Mouse (Mus musculus) small intestine, adult 2 months (tissue): Measurements from ENCODE around the gene Slc7a6os. TPM values are rescaled to one million over a fixed set of nuclear protein-coding genes. Genes with fewer than 3 reads are reported as not detected.
A peak's percentile ranks its signal among the peaks of the same experiment; 100 is the strongest.

Source experiments
- H3K27ac ChIP-seq: fragments of 200-500 bp; 2 replicates; pipeline ENCODE4 v1.5.1; 2012; ENCODE audit warnings: low read depth, low read length, control low read depth, inconsistent platforms; ENCODE audit not compliant: insufficient read depth
- H3K27me3 ChIP-seq: fragments of 200-500 bp; 2 replicates; pipeline ENCODE4 v1.6.1; 2012; ENCODE audit warnings: mild to moderate bottlenecking, moderate library complexity, low read length, inconsistent platforms; ENCODE audit not compliant: control insufficient read depth, insufficient read depth
- H3K36me3 ChIP-seq: fragments of 200-500 bp; 2 replicates; pipeline ENCODE4 v1.6.1; 2012; ENCODE audit warnings: mild to moderate bottlenecking, low read length, control low read depth, inconsistent platforms; ENCODE audit not compliant: control insufficient read depth, insufficient read depth
- H3K4me1 ChIP-seq: fragments of 200-500 bp; 2 replicates; pipeline ENCODE4 v1.6.1; 2012; ENCODE audit warnings: low read length, inconsistent platforms, mixed read lengths; ENCODE audit not compliant: control insufficient read depth, insufficient read depth, insufficient read length
- H3K4me3 ChIP-seq: fragments of 200-500 bp; 2 replicates; pipeline ENCODE4 v1.5.1; 2012; ENCODE audit warnings: low read depth, mild to moderate bottlenecking, control low read depth, inconsistent platforms, low read length, moderate library complexity
- CTCF ChIP-seq: fragments of 200-500 bp; IDR thresholded peaks from 2 replicates; pipeline ENCODE4 v1.5.1; 2012; ENCODE audit warnings: low read depth, mild to moderate bottlenecking, control low read depth, inconsistent platforms, low read length, moderate library complexity, mixed read lengths; ENCODE audit not compliant: insufficient replicate concordance, insufficient read length; ENCODE audit errors: extremely low read depth
- POLR2A ChIP-seq: fragments of 200-500 bp; IDR thresholded peaks from 2 replicates; pipeline ENCODE4 v1.6.1; 2012; ENCODE audit warnings: low read depth, mild to moderate bottlenecking, control low read depth, inconsistent platforms, low read length, moderate library complexity
- WGBS: fragments of 180-500 bp; shearing (Covaris S2); methylation state at CpG from one replicate; pipeline ENCODE4 v1.1.7; 2018; 5-methylcytosine and 5-hydroxymethylcytosine counted together
- polyA plus RNA-seq: library from polyadenylated mRNA; depleted of rRNA; stranded (reverse); fragments of >200 nt; gene quantifications from 2 replicates; pipeline ENCODE4 v1.2.3, GENCODE M21; 2012

Gene Slc7a6os
- polyA plus RNA-seq, 1 experiment, result 17.6 TPM

DNA sequence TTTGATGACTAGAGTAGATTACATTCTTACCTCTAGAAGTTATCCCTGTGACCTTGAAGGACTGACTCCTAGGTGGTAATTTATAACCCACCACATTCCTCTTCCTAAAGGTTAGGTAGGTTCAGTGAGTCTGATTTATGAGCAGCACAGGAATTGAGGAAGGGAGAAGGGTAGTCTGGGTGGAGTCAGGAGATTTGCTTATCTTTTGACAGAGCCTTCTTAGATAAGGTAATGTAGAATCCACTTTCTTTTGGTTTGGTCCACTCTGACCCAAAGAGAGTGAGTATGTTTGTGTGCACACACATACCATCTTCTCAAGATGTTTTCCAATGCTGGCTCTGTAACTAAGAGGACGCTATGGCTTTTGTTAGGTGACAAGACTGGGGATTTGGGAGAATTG lies 33.1 kb downstream of the Slc7a6os start:
- 0 out of 2 replicates have a peak, but pooled peaks cover 1% of the 10 kb centered on the region for H3K36me3 ChIP-seq
- WGBS, result 79% methylated on average over 1 of the region's 1 CpGs
- no peak overlapping the region for H3K27ac ChIP-seq
- H3K27me3 ChIP-seq, result no peaks in the 10 kb centered on the region
- TF ChIP-seq POLR2A (no peak), CTCF (no peak)
- H3K4me1 ChIP-seq, result no peaks in the 10 kb centered on the region; the same call in 1 of the 2 replicates
- H3K4me3 ChIP-seq, result no peak overlapping the region

DNA sequence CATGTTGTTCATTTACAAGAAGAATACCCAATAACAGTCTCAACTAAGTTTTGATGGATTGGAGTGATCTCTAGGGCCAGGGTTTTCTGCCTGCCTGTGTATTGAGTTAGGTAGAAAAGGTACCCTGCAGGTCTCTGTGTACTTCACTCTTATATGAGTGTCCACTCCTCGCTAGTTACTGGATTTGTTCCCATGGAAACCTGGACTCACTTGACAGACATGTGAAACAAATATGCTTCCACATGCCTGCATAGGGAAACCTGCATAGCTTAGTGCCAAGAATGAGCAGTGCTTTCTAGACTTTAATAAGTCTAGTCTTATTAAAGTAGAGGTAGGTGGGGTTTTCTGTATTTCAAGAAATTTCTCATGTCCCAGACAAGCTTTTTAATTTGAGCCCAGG lies 33.8 kb downstream of the Slc7a6os start:
- H3K4me3 ChIP-seq, result no peak overlapping the region
- no peak for TF ChIP-seq POLR2A
- no peak for TF ChIP-seq CTCF
- H3K27me3 ChIP-seq, result no peaks in the 10 kb centered on the region
- no peak overlapping the region for H3K27ac ChIP-seq
- H3K4me1 ChIP-seq, result no peaks in the 10 kb centered on the region; the same call in 1 of the 2 replicates
- WGBS, result 50% methylated on average over 1 of the region's 1 CpGs
- H3K36me3 ChIP-seq, result 0 out of 2 replicates have a peak, but pooled peaks cover 1% of the 10 kb centered on the region

DNA sequence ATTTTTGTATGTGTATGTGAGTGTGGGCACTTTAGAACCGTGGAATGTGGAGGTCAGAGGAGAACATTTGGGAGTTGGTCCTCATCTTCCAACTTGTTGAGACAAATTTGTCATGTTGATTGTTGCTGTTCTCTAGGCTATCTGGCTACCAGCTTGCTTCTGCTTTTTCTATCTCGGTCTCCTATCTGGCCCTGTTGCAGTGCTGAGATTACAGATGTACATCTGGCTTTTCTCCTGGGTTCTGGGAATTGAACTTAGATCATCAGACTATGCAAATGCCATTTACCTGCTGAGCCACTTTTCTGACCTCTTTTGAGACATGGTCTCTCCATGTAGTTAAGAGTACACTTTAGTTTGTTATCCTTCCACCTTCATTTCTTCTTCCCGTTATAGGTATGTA lies 37.2 kb downstream of the Slc7a6os start:
- no peak for TF ChIP-seq CTCF
- 0 out of 2 replicates have a peak, but pooled peaks cover 3% of the 10 kb centered on the region for H3K27me3 ChIP-seq
- 82% methylated on average over 3 of the region's 3 CpGs for WGBS

DNA sequence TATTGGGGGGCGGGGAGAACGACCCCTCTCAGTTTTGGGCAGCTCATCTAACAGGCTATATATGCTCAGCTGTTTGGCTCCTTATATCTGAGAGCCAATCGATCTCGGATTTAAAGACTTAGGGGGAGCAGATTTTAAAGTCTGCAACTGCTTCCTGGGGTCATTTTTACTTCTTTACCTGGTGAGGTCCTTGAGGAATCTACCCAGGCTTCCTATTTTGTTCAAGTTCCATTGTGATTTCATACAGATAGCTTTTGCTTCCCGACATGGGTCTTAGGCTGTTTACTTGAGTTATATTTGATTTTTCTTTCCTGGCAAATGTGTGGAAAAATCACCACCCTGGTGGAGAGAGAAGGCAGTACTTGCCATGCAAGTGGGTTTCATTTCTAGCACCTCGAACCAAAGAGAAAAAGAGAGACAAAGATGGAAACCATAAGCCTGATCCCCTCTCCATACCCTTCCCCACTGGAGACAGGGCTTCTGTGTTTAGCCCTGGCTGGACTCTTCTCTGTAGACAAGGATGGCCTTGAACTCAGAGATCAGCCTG lies 40.7 kb downstream of the Slc7a6os start:
- Histone ChIP-seq H3K27ac (no peak overlapping the region), H3K4me3 (peak overlapping the region; percentile 93; the same call in 1 of the 2 replicates), H3K27me3 (0 out of 2 replicates have a peak, but pooled peaks cover 3% of the 10 kb centered on the region), H3K36me3 (no peaks in the 10 kb centered on the region), H3K4me1 (no peaks in the 10 kb centered on the region)
- no peak for TF ChIP-seq POLR2A
- TF ChIP-seq CTCF, result no peak
- WGBS, result 18% methylated on average over 6 of the region's 6 CpGs

More for the DNA sequence above, 37.2 kb downstream of the Slc7a6os start:
- Histone ChIP-seq H3K4me1 (no peaks in the 10 kb centered on the region), H3K36me3 (no peaks in the 10 kb centered on the region), H3K27ac (no peak overlapping the region), H3K4me3 (no peak overlapping the region)

DNA sequence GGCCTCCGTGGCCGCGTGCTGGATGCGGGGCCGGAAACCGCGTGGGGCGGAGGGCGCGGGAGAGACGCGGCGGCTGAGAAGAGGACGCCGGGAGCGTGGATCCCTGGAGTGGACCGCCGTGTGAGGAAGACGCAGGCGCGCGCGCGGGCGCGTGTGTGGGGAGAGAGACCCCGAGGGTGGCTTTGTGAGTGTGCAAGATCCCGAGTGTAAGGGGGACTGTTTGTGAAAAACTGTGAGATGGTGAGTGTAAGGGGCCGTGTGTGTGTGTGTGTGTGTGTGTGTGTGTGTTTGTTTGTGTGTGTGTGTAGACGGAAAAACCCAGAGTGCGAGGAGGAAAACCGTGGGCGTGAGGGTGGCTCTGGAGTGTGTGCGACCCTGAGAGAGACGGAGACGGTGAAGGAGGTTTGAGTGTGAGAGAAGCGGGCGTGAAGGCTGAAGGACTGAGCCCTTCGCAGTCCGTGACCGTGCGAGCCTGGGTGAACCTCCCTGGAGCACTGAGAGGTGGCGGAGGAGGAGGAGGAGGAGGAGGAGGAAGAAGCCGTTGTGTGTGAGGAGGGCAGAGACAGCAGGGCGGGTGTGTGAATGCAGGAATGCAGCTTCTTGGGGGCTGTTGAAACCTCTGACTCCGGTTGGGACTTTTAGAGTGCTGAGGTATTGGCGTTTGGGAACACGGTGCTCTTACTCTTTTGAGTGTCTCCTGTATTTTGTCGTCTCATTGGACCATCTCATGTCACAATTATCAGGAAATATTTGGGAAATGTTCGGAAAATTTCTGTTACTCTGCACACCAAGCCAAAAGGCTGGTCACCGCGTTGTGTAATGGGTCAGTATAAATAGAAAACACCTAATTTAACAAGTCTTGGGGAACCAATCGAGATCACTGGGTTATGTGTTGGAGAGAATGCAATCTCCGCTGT lies 41.5 kb downstream of the Slc7a6os start:
- TF ChIP-seq POLR2A (no peak; the same call in 1 of the 2 replicates), CTCF (no peak)
- H3K27me3 ChIP-seq, result 0 out of 2 replicates have a peak, but pooled peaks cover 3% of the 10 kb centered on the region
- H3K4me3 ChIP-seq, result peak overlapping the region; percentile 93
- no peaks in the 10 kb centered on the region for H3K36me3 ChIP-seq
- H3K27ac ChIP-seq, result peak overlapping the region; percentile 14; the same call in 1 of the 2 replicates
- H3K4me1 ChIP-seq, result no peaks in the 10 kb centered on the region
- under 1% methylated on average over 54 of the region's 54 CpGs for WGBS

DNA sequence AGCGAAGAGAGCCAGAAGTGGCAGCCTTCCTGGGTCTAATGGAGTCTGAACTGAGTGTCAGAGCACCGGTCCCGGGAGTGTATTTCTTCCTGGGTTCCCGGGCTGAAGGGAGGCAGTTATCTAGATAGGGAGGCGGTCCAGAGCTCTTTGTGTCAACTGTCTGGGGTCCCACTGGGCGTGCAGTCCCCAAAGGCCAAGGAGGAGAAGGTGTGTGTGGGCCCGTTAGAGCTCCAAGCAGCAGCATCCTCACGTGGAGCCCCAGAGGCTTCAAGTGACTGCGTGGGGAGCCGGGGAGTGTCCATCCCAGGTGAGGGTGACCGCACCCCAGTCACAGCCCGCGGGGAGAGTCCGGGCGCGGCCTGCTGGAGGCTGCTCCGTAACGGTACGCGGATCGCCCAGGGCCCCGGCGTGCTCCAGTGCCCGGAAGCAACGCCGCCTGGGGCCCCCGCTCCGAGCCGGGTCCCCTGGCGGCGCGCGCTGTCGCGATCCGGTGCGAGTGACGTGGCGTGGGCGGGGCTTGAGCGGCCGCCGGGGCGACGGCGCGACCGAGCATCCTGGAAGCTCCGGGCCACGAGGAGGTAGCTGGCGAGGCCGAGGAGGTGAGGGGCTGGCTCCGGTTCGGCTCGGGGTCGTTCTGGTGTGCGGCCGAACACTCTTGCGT lies 42.2 kb downstream of the Slc7a6os start, which contains the start of gene Slc7a6:
Slc7a6 (plus strand) TSS at position 502 of the 661 bp plus-strand sequence.
- Histone ChIP-seq H3K27ac (peak within 1 kb of the TSS; percentile 14; the same call in 1 of the 2 replicates), H3K4me1 (no peaks in the 10 kb centered on the region), H3K36me3 (no peaks in the 10 kb centered on the region), H3K27me3 (0 out of 2 replicates have a peak, but pooled peaks cover 3% of the 10 kb centered on the region), H3K4me3 (peak within 1 kb of the TSS; percentile 93)
- under 1% methylated on average over 59 of the region's 59 CpGs for WGBS
- TF ChIP-seq POLR2A (peak; percentile 53), CTCF (0 out of 2 replicates have a peak, but pooled peaks have one; percentile 5)
